Mouse (Mus musculus): ENCODE data around the gene Tmem63b.

Gene Tmem63b

DNA sequence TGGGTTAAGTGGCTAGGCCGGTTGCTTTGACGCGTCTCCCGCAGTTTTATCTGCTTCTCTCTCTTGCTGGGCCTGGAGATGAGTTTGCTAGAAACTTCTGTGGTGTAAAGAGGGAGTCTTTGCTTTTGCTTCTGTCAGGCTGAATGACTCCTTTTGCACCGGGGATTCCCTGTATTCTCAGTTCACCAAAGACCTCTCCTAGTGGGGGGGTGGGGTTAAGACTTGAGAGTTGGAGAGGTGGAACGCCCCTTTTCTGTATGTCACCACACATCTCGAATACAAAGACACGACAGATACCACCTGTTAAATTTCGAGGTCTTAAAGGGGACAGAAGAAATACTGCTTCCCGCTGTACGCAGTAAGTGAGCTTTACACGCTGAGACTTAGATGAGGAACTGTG is at the start of gene Tmem63b:
Gene Tmem63b (minus strand): TSS at position 190 of the 400 bp plus-strand sequence.
- DNase-seq = peak in 1 of 2 experiments; percentile 36

DNA sequence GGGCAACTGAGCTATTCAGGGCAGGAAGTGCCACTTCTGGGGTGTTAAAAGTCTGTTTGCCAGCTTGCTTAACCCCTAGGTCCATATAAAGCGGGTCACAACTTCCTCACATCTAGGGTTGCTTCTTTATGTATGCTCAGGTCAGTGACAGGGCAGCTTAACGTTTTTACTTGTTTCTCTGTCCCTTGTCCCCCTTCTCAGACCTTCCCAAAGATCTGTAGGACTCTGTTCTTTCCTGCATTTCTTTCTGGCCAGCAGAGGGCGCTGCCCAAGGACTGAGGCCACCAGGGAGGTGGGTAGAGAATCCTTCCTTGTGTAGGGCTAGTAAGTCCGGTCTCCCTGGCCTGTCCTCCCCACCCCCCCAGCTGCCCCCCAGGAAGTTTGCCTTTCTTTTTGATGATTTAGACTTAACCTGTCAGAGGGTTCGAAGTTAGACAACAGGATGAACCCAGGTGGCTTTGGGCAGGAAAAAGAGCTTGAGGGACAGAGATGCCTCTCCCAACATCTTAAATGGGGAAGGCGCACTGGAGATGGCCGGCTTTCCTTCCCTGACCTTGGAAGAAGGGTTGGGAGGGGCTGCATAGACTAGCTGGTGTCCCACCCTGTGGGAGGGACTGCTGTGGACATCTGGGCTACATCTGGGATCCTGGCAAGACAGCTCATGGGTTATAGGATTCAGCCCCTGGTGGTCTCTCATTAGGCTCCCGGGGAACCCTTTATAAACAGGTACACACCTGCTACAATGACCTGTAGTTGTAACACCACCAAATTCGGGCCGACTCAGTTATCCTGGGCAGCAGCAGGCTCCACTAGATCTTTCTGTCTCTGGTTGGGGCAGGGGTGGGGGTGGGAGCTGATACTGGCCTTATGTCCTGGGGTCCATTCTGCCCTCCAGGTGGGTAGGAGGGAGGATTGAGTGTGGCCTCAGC is 48.9 kb upstream of the Tmem63b start:
- peak; percentile 78 to 79 for DNase-seq

DNA sequence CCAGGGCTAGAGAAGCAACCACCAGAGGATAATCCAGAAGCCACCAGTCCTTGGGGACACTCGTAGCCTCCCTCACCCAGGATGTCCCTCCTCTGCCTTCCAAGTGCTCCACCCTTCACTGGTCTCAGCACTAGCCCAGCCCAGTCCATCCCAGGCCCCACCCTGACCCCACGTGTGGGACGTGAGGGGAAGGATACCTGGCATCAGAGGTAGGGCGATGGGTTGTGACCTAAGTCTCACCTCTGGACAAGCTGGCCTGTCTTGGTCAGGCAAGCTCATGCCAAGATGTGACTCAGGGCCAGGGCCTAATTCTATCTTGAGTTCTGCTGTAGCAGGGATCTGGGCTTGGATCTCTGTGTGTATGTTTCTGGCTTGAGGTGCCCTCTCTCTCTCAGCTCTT is 48.2 kb upstream of the Tmem63b start:
- no peak for DNase-seq

DNA sequence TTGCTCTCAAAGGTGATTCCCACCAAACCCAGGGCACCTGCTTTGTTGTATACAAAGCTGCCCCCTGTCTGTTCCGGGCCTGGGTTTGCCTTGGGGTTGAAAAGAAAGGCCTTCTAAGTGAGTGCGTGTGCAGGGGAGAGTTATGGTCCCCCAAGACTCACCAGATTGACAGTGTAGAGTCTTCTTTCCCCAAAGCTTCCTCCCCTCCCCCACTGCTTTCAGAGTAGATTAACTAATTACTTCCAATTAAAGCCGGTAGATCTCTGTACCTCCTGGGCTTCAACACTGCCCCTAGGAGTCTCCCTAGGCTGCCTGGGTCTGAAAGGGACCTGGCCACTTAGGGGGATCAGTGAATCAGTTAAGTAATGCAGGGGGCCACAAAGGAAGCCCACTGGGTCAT is 47.6 kb upstream of the Tmem63b start:
- DNase-seq = no peak

DNA sequence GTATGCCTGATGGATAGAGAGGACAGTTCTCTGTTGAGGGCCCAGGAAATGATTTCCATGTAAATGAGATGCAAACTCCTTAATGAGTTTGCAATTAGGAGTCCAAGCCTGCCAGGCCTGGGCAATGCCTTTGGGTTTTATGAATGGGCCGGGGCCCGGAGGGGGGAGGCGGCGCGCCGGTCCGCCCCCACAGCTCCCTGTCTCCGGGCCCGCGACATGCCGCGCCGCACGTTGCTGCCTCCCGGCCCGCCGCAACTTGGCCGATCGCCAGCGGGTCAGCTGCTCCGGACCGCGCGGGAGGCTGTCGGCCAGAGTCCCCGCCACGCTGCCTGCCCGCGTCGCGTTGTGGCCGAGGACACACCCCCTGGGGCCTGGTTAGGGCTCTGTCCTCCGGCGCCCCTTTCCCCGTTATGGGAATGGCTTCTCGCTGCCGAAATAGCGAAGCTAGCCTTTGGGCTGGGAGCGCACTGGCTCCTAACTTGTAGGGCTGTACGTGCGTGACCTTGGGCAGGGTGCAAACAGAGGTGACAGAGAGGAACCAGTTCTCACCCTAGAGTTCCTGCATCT is 47.1 kb upstream of the Tmem63b start, which contains the start of gene 1600014C23Rik:
Gene 1600014C23Rik (minus strand): TSS at position 110 of the 567 bp plus-strand sequence.
- DNase-seq = no peak

DNA sequence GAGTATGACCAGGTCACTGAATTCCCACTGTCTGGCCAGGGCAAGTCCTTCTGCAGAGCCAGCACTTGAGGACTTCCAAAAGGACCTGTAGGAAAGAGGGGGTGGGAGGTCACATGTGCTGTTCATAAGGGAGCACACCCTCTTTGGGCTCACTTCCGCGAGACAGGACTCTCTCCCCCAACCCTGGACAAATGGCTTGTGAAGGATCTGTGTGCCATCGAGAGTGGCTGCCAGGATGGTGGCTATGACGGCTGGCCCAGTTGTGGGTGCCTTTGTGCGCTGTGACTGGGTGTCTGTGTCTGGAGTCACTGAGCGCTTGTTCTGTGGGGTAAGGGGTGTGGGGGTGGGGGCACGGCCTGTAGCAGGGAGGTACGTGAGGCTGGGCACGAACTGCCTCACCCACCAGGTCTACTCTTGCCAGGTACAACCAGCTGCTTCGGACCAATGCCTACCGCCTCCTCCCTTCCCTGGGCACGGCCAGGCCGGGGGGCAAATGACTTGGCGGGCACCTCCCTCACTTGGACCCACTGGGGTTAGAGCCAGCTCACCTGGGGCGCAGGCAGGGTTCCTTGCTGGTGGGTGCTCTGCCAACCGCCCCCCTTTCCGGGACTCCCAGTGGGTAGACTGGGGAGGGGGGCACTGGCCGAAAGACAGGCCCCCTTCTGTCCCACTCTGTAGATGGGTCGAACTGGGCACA is 46.5 kb upstream of the Tmem63b start:
- DNase-seq = no peak

DNA sequence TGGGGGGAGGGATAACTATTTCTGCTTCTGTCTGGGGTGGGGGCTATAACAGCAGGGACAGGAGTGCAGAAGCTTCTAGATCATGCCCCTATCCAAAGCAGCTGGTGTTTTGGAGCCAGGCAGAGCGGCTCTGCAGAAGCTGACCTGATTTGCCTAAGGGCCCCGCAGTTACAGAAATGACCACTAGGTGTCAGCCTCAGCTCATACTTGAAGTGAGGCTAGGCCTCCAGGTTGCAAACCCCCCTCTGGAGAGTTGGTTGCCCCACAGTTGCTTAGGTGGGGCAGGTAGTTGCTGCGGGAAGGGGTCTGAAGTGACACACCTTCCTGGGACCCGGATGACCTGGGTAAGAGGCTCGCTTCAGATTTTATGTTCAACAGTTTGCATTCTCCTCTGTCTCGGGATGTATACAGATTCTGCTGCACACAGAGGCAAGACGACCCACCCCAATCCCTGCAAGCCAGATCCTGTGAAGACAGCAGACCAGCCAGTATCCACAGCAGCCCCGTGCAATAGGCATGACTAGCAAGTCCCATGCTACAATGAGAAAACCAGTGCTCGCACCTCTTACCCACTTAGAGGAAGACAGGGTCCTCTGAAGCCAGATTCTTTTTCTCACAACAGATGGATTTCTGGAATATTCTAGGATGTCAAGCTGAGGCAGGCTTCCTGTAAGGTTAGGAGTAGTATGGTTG is 44.6 kb upstream of the Tmem63b start:
- peak; percentile 90 for DNase-seq

DNA sequence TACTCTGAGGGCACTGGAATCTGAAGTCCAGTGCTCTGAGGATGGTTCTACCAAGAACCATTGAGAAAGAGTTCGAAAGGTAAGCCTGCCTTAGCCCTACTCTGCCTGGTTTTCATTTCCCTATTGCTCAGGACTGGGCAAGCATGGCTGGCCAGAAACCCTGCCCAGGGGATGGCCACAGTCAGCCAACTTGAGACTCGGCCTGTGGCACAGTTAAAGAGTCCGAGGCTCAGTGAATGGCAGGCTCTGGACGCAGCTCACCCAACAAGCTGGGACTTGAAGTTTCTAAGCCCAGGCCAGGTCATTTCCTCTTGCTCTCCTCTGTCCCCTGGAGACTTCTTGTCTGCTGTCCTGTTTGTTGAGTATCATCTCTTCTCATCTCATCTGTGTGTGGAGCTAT is 44.0 kb upstream of the Tmem63b start:
- DNase-seq = no peak

DNA sequence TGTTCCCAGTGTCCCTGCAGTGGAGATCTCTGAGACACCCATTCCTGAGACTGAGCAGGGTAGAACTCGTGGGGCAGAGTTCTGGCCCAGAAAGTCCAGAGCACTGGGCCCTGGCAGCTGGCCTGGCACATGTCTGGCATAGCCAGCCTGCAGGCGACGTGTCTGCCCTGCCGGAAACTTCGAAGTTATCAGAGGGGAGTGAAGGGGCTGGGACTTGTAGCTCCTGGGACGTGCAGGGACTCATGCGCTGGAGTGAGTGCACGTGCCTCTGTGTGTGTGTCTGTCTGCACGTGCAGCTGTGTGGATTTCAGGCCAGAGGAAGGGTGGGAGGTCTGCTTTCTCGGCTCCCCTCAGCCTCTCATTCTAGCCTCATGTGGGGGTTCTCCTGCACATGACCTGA is 42.7 kb upstream of the Tmem63b start:
- DNase-seq = no peak

DNA sequence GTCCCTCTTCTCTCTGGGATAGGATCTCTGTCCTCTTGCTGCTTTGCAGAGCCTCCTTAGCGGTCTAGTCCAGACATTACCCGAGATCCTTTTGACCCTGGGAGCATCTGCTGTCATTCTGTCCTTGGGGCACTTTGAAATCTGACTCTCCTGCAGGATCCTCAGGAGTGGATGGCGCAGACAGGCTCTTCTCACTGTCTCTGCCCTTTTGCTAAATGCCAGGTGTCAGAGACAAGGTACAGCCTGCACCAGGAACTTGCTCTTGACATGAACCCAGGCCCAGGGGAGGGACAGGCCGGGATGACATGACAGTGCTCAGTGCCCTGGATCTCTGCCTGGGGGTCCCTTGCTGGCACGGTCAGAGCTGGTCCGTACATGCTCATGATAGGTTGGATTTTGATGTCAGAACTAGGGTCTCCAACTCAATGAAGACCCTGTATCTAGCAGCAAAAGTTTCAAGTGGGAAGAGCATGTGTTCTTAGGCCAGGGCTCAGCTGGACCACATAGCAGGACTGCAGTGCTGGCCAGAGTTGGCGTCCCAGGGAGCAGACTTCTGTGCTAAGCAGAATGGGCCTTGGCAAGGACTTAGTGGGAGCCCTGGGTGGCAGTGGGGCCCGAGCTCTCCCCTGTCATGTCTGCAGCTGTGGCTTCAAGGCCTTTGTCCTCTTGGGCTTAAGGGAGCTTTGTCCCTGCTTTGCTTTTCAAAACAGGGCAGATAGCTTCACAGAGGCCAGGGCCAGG is 41.4 kb upstream of the Tmem63b start:
- DNase-seq = no peak

DNA sequence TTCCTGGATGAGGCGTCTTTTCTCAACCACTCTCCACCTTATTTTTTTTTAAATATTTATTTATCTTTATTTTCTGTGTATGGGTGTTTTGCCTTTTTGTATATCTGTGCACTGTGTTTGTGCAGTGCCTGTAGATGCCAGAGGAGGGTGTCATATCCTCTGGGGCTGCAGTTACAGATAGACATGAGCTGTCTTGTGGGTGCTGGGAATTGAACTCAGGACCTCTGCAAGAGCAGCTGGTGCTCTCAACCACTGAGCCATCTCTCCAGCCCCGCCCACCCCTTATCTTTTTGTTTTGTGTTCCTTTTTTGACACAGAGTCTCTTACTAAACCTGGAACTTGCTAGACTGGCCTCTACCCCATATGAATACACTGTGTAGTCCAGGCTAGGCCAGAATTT is 40.8 kb upstream of the Tmem63b start:
- no peak for DNase-seq

DNA sequence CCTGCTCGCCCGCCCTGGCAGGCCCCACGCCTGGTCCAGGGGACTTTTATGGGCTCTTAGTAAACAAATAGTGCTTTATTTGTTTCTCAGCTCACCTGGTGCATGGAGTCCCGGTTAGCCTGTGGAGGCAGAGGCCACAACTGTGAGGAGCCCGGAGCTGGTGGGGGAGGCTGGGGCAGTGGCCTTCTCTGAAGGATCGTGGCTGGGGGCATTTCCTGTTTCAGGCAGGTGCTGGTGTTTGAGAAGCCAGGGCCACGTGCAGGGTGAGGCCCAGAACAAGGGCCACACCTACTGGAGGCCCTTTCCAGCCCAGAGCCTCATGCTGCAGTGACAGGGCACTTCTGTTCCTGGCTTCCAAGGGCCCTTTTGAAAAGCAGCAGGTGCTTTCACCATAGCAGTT is 39.5 kb upstream of the Tmem63b start:
- no peak for DNase-seq

DNA sequence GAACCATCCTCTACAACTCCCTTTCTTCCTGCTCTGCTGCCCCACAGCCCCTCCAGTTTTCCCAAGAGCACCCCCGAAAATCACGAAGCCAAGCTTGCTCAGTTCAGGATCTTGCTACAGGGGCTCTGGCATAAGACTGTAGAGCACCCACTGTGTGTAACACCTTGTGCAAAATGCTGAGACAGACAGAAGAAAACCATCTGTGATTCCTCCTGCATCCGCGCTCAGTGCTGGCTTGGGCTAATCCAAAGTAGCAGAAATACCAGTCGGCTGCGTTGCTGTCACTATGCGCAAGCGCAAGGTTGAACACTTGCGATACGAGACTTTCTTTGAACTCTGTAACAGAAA is 37.8 kb upstream of the Tmem63b start:
- DNase-seq = no peak

DNA sequence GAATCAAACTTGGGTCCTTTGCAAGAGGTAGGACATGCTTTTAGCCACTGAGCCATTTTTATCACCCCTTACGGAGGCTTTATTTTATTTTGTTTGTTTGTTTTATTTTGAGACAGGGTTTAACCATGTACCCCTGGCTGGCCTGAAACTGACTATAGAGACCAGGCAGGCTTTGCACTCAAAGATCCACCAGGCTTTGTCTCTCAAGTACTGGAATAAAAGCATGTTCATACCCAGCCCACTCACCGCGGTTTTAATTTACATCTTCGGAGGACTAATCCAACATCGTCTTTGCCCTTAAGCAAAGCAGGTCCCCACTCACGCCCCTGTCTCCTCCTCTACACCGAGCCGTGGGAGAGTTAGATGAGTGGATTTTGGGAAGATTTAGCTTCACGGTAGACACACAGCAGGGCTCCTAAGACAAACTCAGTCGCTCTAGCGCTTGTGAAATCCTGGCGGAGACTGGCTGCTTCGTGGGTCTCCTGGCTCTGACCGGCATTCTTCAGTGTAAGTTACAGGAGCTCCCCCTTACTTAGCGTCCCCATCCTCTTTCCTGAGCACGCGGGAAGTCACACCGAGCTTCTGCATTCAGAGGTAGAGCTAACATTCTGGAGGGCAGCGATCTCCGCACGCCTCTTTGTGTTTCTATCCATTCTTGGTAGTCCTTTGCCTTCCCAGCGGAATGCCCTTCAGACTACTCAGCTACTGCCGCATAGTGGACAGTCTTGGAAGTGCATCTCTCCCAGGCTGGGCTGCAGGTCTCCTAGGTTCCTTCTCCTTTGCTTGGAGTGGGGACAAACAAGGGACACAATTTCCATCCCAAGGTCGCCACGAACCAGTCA is 37.2 kb upstream of the Tmem63b start:
- peak; percentile 71 to 74 for DNase-seq

DNA sequence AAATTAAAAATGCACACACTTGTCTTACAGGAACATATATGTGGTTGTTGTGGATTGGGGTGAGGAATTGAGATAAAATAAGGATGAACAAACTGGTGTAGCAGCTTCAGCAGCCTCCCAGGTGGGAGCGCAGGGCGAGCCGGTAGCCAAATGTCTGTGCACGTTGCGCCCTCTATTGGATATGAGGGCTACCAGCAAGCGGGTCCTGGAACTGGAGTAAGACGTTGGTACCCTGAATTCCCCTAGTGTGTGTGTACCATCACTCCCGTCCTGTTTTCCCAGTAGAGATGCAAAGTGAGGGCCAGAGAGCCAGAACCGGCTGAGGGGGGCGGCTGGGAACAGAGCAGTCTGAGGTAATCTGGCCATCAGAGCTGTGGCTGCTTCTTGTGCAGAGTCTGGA is 31.6 kb upstream of the Tmem63b start:
- peak; percentile 75 to 77 for DNase-seq

DNA sequence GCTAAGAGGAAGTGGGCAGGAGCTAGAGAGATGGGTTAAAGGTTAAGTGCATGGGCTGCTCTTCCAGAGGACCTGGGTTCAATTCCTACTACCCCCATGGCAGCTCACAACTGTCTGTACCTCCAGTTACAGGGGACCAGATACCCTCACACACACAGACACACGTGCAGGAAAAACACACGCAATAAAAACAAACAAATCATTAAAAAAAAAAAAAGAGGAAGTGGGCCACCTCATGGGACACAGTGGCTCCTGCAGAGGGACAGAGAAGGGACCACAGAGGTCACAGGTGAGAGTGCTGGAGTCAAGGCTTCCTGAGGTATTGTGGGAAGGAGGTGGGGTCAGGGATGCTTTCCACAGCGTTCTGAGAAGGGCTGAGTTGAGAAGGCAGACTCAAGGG is 24.8 kb upstream of the Tmem63b start:
- DNase-seq = peak; percentile 24 to 30

DNA sequence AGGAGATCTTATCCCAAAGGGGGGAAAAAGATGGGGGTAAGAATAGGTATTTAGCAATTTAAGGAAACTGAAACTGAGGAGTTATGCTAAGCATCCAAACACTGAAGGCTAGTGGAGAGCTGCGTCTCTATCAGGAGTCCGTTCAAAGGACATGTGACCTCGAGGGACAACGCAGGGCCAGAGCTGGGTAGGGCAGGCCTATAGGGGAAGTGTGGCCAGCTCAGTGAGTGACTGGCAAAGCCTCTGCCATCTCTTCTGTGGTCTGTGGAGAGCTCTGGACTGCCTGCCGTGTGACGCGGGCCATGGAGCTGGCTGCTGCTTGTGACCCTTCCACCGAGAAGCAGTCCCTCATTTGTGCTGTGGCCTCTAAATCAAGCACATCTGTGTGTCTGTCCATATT is 23.7 kb upstream of the Tmem63b start:
- DNase-seq = no peak

DNA sequence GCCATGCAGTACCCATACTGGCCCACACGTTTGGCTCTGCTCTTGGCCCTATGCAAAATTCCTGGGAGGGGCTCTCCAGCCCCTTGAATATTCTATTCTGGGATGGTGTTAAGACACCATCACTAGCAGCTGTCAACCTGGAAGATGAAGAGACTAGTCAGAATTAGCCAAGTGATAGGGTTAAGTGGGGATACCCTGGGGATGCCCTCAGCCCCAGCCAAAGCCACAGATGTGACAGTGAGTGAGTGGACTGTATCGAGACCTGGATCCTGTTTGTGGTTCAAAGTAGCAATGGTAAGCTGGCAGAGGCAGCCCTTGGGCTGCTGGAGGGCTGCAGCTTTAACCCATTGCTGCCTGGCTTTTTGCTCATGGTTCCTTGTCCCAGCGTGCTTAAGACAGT is 23.1 kb upstream of the Tmem63b start:
- no peak for DNase-seq

DNA sequence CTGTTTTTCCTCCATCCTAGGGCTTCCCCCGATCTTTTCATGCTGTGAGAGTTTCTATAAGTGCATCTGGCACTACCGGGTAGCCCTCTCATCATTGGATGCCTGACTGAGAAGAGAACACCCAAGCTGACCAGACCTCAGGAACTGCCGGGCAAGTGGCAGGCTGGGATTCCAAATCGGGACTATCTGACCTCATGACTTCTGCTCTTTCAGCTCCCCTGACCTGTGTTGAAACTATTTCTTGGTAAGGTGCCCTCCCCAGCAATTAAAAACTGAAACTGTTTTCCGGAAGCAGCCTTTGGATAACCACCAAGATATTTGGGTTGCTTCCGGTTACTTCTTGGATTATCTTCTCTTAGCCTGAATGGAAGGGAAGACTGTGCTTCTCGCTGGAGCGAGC is 21.5 kb upstream of the Tmem63b start:
- no peak for DNase-seq

DNA sequence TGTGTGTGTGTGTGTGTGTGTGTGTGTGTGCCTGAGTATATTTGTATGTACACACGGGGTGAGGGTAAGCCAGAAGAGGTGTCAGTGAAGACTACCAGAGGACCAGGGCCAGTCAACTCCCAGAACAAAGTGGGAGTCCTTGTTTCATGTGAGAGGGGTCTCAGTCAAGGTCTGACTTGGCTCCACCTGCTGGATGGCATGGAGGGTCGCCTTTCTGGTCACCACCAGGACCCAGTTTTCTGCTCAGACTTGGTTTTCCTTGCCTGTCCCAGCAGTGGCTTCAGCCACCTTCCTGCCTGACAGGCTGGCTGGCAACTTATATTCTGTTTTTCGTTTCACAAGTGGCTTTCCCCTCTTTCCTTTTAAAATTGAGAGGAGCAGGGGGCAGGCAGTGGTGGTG is 20.7 kb upstream of the Tmem63b start:
- DNase-seq = no peak

DNA sequence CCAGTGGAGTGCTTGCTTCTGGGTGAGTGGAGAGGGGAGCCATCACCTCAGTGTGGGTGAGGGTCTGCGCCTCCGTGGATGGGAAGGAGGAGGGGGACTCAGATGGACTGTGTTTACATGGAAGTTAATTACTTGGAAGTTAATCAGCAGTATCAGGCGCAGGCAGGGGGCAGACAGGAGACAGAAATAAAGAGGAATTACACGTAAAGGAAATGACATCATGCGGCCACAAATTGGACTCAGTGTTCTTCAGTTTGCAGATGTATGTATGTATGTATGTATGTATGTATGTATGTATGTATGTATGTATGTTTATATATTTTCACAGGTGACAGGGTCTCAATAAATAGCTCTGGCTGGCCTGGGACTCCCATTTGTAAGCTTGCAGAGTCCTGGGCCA is 20.1 kb upstream of the Tmem63b start:
- no peak for DNase-seq

DNA sequence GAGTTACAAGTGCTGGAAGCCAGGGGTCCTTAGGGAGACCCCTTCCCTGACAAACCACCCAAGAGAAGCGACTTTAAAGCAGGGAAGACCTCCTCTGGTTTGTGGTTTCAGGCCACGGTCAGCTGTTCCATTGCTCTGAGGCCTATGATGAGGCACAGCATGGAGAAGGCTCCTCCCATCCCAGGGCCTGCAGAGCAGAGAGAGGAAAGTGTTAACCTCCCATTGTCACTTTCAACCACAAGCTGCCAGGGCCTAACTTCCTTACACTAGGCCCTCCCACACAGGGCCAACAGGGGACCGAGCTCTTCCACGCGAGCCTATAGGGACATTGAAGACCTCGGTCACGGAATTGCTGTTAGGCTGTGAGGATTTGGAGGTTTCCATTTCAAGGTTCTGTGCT is 16.5 kb upstream of the Tmem63b start:
- DNase-seq = no peak
